Mouse (Mus musculus) adrenal gland, postnatal 36 days (tissue): ENCODE data around the gene Olfr1112. TPM values are rescaled to one million over a fixed set of nuclear protein-coding genes. Genes with fewer than 3 reads are reported as not detected.
"Not testable (repeated sequence)": the region's sequence is repeated elsewhere in the genome, so short reads cannot be mapped to it uniquely, and the experiment has no call there.

Source experiments
- DNase-seq, 2 experiments: peaks; one replicate each; pipeline ENCODE4 v3.0.0; 2021; ENCODE audit warnings: mixed read lengths in 1 of 2
- long read RNA-seq, 2 experiments: library from polyadenylated mRNA; stranded (forward); transcript quantifications; one replicate each; pipeline ENCODE4 v2.0.0; 2021; ENCODE audit warnings: borderline sequencing depth in 2 of 2
- total RNA-seq, 2 experiments: library from RNA; stranded (reverse); gene quantifications; 2 replicates each; pipeline ENCODE4 v1.2.3; 2021

Gene Olfr1112
- not detected for total RNA-seq
- long read RNA-seq, experiment 1 = 0 reads
- long read RNA-seq, experiment 2 = 0 reads

DNA sequence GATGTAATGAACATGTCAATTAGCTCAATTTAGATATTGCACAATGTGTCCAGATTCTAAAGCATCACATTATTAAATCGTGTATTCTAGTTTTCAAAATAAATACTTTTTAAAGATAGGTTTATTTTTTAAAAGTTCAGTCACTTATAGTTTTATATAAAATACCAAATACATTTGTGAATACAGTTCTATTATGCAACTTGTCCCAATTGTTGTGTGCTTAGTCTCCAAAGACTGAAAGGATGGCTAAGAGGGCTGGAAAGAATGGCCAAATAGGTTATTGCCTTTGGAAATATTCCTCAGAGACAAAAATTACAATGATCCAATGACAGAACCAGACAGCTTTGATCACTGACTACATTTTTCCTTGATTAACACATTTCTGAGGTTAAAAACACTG is at the start of gene Olfr1112:
Gene Olfr1112, plus strand, starts transcription at position 301 of the 400 bp plus-strand sequence.
- no peak for DNase-seq

DNA sequence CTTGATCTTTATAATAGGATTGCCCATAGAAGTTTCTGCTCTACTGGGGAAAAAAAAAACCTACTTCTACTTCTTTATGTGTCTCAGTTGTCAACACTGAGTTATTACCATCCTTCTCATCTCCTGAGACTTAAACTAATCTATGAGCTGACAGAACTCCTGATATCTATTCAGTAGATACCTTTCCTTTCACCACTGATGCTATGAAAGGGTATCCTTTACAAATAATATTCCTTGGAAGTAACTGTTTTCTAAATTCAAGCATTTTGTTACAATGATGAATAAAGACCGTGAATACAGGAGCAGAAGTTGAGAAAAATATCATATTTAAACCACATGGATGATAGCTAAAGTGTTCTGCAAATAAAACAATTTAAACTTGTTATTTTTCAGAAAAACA is 47.4 kb upstream of the Olfr1112 start, which contains the start of gene Olfr1110:
Gene Olfr1110, minus strand, starts transcription at position 101 of the 400 bp plus-strand sequence.
- no peak for DNase-seq

DNA sequence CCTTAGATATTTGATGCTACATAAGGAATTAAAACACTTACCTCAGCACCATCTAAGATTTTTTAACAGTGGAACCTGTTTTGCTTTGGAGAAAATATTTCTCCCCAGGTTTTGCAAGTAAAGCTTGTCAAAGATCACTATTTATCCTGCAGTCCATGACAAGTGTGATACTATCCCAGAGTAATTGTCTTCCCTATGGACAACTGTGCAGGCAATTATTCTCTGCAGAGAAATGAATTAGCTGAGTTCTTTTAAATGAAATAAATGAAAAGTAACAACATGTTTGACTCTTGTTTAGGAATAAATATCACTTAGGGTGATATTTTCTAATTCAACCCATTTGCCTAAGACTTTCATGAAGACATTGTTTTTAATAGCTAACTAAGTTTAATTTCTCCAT is 35.1 kb upstream of the Olfr1112 start, which contains the start of gene Olfr1111:
Gene Olfr1111, minus strand, starts transcription at position 101 of the 400 bp plus-strand sequence.
- DNase-seq = no peak

DNA sequence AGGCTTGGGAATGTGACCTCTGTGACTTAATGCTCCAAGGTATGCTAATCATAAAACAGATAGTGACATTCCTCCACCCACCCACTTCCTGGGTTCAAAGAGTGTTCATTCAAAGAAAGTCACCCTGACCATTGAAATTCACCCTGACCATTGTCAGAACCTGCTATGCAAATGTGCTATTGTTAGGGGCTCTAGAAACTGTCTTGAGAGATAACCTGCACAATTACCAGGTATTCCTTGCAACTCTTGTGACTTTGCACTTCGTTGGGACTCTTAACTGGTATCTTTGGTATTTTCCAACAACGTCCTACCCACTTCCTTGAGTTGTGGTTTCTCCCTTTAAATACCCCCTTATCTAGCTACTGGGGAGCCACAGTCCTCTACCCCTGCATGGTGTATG is 19.9 kb upstream of the Olfr1112 start:
- DNase-seq = not testable (repeated sequence)

DNA sequence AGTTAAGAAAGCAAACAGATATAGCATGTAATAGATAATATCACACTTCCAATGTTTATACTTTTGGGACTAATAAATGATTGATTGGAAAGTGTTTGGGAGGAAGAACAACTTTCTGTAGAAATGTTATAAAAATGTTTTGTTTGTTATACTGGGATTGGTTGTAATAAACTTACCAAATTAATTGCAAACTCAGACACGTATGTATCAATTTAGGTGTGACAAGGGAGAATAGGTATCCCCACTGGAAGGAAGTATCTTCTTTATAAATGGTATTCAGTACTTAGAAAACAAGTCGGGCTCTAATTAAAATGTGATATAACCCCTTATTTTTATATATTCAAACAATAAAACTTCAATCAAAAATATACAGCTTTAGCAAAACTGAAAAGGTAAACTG is 21.1 kb downstream of the Olfr1112 start, which contains the start of gene Olfr1113:
Gene Olfr1113, plus strand, starts transcription at position 301 of the 400 bp plus-strand sequence.
- DNase-seq = no peak

Other genes with a start within 250 kb of the Olfr1112 start
- gene Olfr1099, start 227.1 kb upstream of the Olfr1112 start, total RNA-seq = not detected
- not detected for gene Olfr1100, start 207.8 kb upstream of the Olfr1112 start, total RNA-seq
- gene Olfr1101, start 196.6 kb upstream of the Olfr1112 start, total RNA-seq = not detected
- gene Olfr1102, start 189.4 kb upstream of the Olfr1112 start, total RNA-seq = not detected
- gene Olfr1104, start 160.7 kb upstream of the Olfr1112 start, total RNA-seq = not detected
- gene Olfr1105, start 151.3 kb upstream of the Olfr1112 start, total RNA-seq = not detected
- not detected for gene Olfr1106, start 135.5 kb upstream of the Olfr1112 start, total RNA-seq
- not detected for gene Olfr1107, start 112.0 kb upstream of the Olfr1112 start, total RNA-seq
- not detected for gene Olfr1109, start 91.8 kb upstream of the Olfr1112 start, total RNA-seq
- gene Olfr259, start 73.2 kb upstream of the Olfr1112 start, total RNA-seq = not detected
- not detected for gene Olfr1110, start 47.5 kb upstream of the Olfr1112 start, total RNA-seq
- gene Olfr1111, start 35.2 kb upstream of the Olfr1112 start, total RNA-seq = not detected
- not detected for gene Olfr1113, start 21.2 kb downstream of the Olfr1112 start, total RNA-seq
- not detected for gene Olfr1115, start 60.2 kb downstream of the Olfr1112 start, total RNA-seq
- gene Olfr1116, start 79.7 kb downstream of the Olfr1112 start, total RNA-seq = not detected
- gene Olfr1118, start 119.8 kb downstream of the Olfr1112 start, total RNA-seq = not detected
- not detected for gene Olfr1120, start 167.0 kb downstream of the Olfr1112 start, total RNA-seq
- not detected for gene Olfr1121, start 182.1 kb downstream of the Olfr1112 start, total RNA-seq
- gene Olfr1122, start 198.1 kb downstream of the Olfr1112 start, total RNA-seq = under 1 TPM in 1 of 2 experiments, not detected in 1; 0.07 TPM
- not detected for gene Olfr1123, start 228.8 kb downstream of the Olfr1112 start, total RNA-seq
- gene Olfr1124, start 242.5 kb downstream of the Olfr1112 start, total RNA-seq = not detected